Mouse (Mus musculus) regulatory T cell (primary cell): Measurements from ENCODE around the gene Pgm5.

Experiments used
- in situ Hi-C: fragments of 300-600 bp; cut with MboI, MseI; formaldehyde crosslinking; loops from one replicate; pipeline ENCODE4 v1.15.1; 2025; ENCODE audit warnings: high pct_unique_total_duplicates

The Pgm5 gene

GRCm38 (mm10) chr19:24779996-24780395, 81.7 kb downstream of the Pgm5 start:
- in situ Hi-C loops: loop anchor here (10.0 kb wide), 1 partner anchor 55 kb away; no protein-coding TSS in a partner anchor

- in situ Hi-C loops: no loop called here
These were observed 91.3 kb downstream of the Pgm5 start for GRCm38 (mm10) chr19:24770345-24770744.

- in situ Hi-C loops: no loop called here
These were observed 94.3 kb downstream of the Pgm5 start for GRCm38 (mm10) chr19:24767401-24767800.

- in situ Hi-C loops: no loop called here
These were observed 99.0 kb downstream of the Pgm5 start for GRCm38 (mm10) chr19:24762473-24763149.

GRCm38 (mm10) chr19:24756627-24757026, 105.0 kb downstream of the Pgm5 start:
- in situ Hi-C loops: no loop called here

GRCm38 (mm10) chr19:24754440-24754785, 107.2 kb downstream of the Pgm5 start:
- in situ Hi-C loops: no loop called here

GRCm38 (mm10) chr19:24753617-24754439, 107.8 kb downstream of the Pgm5 start:
- in situ Hi-C loops: no loop called here

GRCm38 (mm10) chr19:24752873-24753538, 108.6 kb downstream of the Pgm5 start:
- in situ Hi-C loops: no loop called here

GRCm38 (mm10) chr19:24746266-24746875, 115.3 kb downstream of the Pgm5 start:
- in situ Hi-C loops: no loop called here

- in situ Hi-C loops: no loop called here
These were observed 119.0 kb downstream of the Pgm5 start for GRCm38 (mm10) chr19:24742606-24743005.

- in situ Hi-C loops: no loop called here
These were observed 122.9 kb downstream of the Pgm5 start for GRCm38 (mm10) chr19:24738786-24739185.

GRCm38 (mm10) chr19:24738026-24738425, 123.6 kb downstream of the Pgm5 start:
- in situ Hi-C loops: no loop called here

GRCm38 (mm10) chr19:24735484-24736128, 126.0 kb downstream of the Pgm5 start:
- in situ Hi-C loops: no loop called here

- in situ Hi-C loops: no loop called here
These were observed 131.0 kb downstream of the Pgm5 start for GRCm38 (mm10) chr19:24730661-24731060.

- in situ Hi-C loops: loop anchor here (10.0 kb wide), 1 partner anchor 60 kb away; no protein-coding TSS in a partner anchor
These were observed 137.3 kb downstream of the Pgm5 start for GRCm38 (mm10) chr19:24724362-24724761.

- in situ Hi-C loops: loop anchor here (10.0 kb wide), 1 partner anchor 64 kb away; no protein-coding TSS in a partner anchor
These were observed 141.2 kb downstream of the Pgm5 start for GRCm38 (mm10) chr19:24720448-24720847.

- in situ Hi-C loops: loop anchor here (10.0 kb wide), 1 partner anchor 135 kb away; no protein-coding TSS in a partner anchor
These were observed 142.2 kb downstream of the Pgm5 start for GRCm38 (mm10) chr19:24719504-24719903.

GRCm38 (mm10) chr19:24718021-24718420, 143.6 kb downstream of the Pgm5 start:
- in situ Hi-C loops: loop anchor here (10.0 kb wide), 1 partner anchor 137 kb away; no protein-coding TSS in a partner anchor

GRCm38 (mm10) chr19:24716303-24717097, 145.2 kb downstream of the Pgm5 start:
- in situ Hi-C loops: loop anchor here (10.0 kb wide), 1 partner anchor 138 kb away; no protein-coding TSS in a partner anchor

GRCm38 (mm10) chr19:24708032-24708431, 153.6 kb downstream of the Pgm5 start:
- in situ Hi-C loops: no loop called here
